Mouse (Mus musculus) gastrocnemius, postnatal 10 days (tissue): Measurements from ENCODE around the gene Mindy4. TPM values are rescaled to one million over a fixed set of nuclear protein-coding genes. Genes with fewer than 3 reads are reported as not detected.

Experiments
- DNase-seq: peaks from one replicate; pipeline ENCODE4 v3.0.0; 2021; ENCODE audit warnings: mixed read lengths
- total RNA-seq, 2 experiments: library from RNA; stranded (reverse); gene quantifications; 2 replicates each; pipeline ENCODE4 v1.2.3; 2021

Gene Mindy4
- total RNA-seq, 2 experiments from 2014 or later: 3.3 to 4.1 TPM

GRCm38 (mm10) chr6:55207786-55208185 is 4.6 kb downstream of the Mindy4 start:
- DNase-seq: no peak

- no peak for DNase-seq
These were observed 7.5 kb downstream of the Mindy4 start for GRCm38 (mm10) chr6:55210423-55211365.

GRCm38 (mm10) chr6:55214541-55214940 is 11.4 kb downstream of the Mindy4 start:
- peak; percentile 28 for DNase-seq

GRCm38 (mm10) chr6:55218232-55218631 is 15.0 kb downstream of the Mindy4 start:
- no peak for DNase-seq

- DNase-seq: no peak
These were observed 20.8 kb downstream of the Mindy4 start for GRCm38 (mm10) chr6:55223986-55224385.

GRCm38 (mm10) chr6:55230048-55230447 is 26.9 kb downstream of the Mindy4 start:
- no peak for DNase-seq

GRCm38 (mm10) chr6:55232101-55232500 is 28.9 kb downstream of the Mindy4 start:
- no peak for DNase-seq

GRCm38 (mm10) chr6:55232524-55233264 is 29.5 kb downstream of the Mindy4 start:
- DNase-seq: peak; percentile 29

- DNase-seq: no peak
These were observed 30.1 kb downstream of the Mindy4 start for GRCm38 (mm10) chr6:55233326-55233725.

GRCm38 (mm10) chr6:55234636-55235035 is 31.5 kb downstream of the Mindy4 start:
- no peak for DNase-seq

- DNase-seq: no peak
These were observed 32.5 kb downstream of the Mindy4 start for GRCm38 (mm10) chr6:55235733-55236132.

GRCm38 (mm10) chr6:55239931-55240330 is 36.7 kb downstream of the Mindy4 start:
- DNase-seq: no peak

- no peak for DNase-seq
These were observed 37.5 kb downstream of the Mindy4 start for GRCm38 (mm10) chr6:55240591-55241260.

GRCm38 (mm10) chr6:55241479-55241878 is 38.3 kb downstream of the Mindy4 start:
- DNase-seq: no peak

- no peak for DNase-seq
These were observed 42.5 kb downstream of the Mindy4 start for GRCm38 (mm10) chr6:55245680-55246079.

- DNase-seq: no peak
These were observed 43.3 kb downstream of the Mindy4 start for GRCm38 (mm10) chr6:55246441-55246840.

GRCm38 (mm10) chr6:55246911-55247438 is 43.8 kb downstream of the Mindy4 start:
- no peak for DNase-seq

- DNase-seq: no peak
These were observed 46.1 kb downstream of the Mindy4 start for GRCm38 (mm10) chr6:55249263-55249662.

- DNase-seq: no peak
These were observed 47.6 kb downstream of the Mindy4 start for GRCm38 (mm10) chr6:55250809-55251208.

GRCm38 (mm10) chr6:55251596-55251995 is 48.4 kb downstream of the Mindy4 start:
- no peak for DNase-seq

GRCm38 (mm10) chr6:55252731-55253247 is 49.6 kb downstream of the Mindy4 start:
- DNase-seq: no peak
